Mouse (Mus musculus) adrenal gland (tissue): ENCODE data around the gene Otogl.

Experiments
- intact Hi-C: fragments of 180-260 bp; cut with DNase I; formaldehyde crosslinking; loops from one replicate; pipeline ENCODE4 v1.15.1; 2025
- long read RNA-seq, 2 experiments: library from polyadenylated mRNA; unstranded; transcript quantifications; one replicate each; pipeline ENCODE4 v2.0.0; 2020; ENCODE audit warnings: borderline replicate concordance in 1 of 2; ENCODE audit not compliant: insufficient replicate concordance in 1 of 2

Otogl gene
- long read RNA-seq, experiment 1: 0 reads
- long read RNA-seq, experiment 2: 0 reads

- intact Hi-C loops: no loop called here
Observed at GRCm38 (mm10) chr10:107912084-107912573, at the start of gene Otogl. Otogl (minus strand) TSS chr10:107912134.

DNA sequence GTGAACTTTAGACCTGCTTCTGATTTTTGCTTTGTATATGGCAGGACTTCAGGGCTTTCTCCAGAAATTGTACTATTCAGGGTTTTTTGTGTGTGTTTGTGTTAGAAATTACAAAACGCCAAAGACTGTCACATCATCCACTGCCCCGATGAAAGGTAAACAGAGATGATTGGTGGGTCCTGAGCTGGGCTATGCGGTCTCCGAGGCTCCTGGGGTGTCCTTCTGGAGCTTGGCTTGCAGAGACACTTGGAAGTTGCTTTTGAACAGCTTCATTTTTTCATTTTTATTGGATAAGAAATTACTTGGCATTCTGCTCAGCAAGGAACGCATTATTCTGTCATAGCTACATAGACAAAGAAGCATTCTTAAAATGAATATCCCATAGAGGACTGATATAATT lies 44.7 kb upstream of the Otogl start:
- intact Hi-C loops: no loop called here

DNA sequence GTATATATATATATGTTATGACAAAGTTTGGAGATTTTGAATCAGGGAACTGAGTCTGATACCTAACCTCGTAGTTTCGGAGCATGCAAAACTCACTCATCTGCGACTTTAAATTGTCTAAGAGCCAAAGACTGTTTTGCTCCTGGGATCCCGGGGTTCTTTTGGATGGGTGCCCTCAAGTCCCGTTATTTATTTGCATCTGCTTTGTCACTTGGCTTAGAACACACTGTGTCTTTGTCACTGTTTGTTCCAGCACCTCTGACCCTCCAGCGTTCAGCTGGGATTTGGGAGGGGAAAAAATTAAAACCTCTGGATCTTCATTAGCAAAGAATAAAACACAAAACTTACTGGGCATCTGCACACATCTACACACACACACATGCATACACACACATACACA lies 42.5 kb upstream of the Otogl start:
- intact Hi-C loops: no loop called here

- intact Hi-C loops: loop anchor here (2.0 kb wide), 1 partner anchor 239 kb away; no protein-coding TSS in a partner anchor
Observed at GRCm38 (mm10) chr10:107951596-107951995, 39.7 kb upstream of the Otogl start.

- intact Hi-C loops: loop anchor here (2.0 kb wide), 1 partner anchor 241 kb away; no protein-coding TSS in a partner anchor
Observed at GRCm38 (mm10) chr10:107949945-107950344, 38.0 kb upstream of the Otogl start.

DNA sequence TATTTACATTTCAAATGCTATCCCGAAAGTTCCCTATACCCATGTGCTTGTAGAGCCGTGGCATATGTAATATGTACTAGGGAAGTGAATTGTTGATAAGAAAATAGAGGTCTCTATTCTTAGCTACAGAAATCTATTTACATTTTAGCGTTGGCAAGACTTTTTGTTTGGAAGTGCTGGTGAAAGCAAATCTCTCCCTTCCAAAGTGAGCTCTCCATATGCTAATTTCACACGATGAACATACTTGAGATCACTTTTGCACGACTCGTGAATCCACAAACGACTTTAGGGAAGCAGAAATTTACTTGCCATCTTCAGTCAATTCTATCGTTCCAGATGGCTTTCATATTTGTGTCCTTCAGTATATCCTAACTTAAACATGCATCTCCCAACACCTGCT lies 36.7 kb upstream of the Otogl start:
- intact Hi-C loops: no loop called here

GRCm38 (mm10) chr10:107948038-107948437 lies 36.1 kb upstream of the Otogl start:
- intact Hi-C loops: no loop called here

DNA sequence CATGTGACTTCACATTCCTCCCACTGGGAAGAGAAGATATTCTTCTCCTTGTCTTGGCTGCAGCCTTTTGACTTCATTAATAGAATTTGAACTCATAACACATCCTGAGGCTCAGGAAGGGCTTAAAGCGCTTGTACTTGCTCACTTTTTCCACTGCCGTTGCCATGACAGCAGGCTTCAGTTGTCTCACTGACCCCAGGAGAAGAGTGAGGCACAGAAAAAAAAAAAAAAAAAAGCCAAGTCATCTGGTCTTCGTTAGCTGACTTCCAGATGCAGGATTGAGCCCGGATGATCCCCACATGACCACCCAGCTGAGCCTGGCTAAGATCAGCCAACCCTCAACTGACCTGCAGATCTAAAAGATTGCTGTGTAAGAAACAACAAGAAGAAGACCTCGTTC lies 34.4 kb upstream of the Otogl start:
- intact Hi-C loops: no loop called here

DNA sequence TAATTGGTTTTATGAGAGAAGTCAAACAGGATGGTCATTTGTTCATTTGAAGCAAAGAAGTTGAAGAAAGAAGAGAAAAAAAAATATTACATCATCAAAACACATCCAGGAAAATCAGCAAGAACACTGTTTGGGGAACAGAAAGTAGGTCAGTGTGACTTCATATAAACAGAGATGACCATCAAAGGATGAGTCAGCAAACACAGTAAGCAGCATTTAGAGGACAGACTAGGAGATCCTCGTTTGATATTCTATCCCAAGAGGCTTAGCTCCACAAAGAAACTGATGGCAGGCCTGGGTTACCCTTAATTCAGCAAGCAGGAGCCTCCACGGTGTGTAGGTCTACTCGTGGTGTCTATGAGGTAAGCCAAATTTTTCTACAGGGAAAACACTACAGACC lies 31.9 kb upstream of the Otogl start:
- intact Hi-C loops: no loop called here

DNA sequence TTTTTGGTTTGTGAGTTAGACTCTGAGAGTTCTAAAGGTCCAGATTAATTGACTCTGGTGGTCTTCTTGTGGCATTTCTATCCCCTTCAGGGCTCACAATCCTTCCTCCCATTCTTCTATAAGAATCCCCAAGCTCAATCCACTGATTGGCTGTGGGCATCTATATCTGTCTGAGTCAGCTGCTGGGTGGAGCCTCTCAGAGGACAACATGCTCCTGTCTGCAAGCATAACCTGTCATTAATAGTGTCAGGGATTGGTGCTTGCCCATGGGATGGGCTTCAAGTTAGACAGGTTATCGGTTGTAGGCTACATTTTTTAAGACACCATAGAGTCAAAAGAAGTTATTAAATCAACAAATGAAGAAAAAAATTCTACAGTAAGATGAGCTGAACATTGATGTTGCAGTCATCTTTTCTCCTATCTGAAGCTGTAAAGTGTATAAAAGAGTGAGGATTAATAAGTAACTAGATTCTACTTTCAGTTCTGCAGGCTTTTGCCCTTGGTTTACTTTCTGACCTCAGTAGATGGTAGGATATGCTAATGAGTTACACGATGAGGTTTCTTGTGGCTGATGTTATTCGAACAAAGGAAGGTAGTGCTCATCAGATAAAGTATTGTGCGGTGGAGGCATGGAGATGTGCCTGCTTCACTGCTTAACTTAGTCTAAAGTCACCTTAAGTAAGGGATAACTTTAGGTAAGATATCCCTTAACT lies 29.4 kb upstream of the Otogl start:
- intact Hi-C loops: no loop called here

DNA sequence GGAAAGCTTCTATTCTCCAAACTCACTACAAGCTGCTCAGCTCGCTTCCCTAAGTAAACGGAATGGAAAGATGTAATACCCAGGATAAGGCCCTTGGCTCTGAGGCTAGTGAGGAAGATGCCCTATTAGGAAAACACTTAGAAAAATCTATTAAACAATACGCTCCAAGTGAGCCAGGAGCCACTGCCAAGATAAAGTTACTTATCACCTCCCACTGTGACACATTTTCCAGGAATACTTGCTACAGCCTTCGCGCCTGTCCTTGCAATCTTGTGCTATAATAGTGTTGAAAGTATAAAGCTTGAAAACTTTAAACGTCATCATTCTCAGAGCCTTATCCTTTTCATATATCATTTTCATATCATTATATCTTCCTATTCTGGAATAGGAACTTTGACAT lies 28.4 kb upstream of the Otogl start:
- intact Hi-C loops: no loop called here

- intact Hi-C loops: loop anchor here (10.0 kb wide), 1 partner anchor 315 kb away; no protein-coding TSS in a partner anchor
Observed at GRCm38 (mm10) chr10:107939821-107940220, 27.9 kb upstream of the Otogl start.

- intact Hi-C loops: loop anchor here (10.0 kb wide), 1 partner anchor 321 kb away; no protein-coding TSS in a partner anchor
Observed at GRCm38 (mm10) chr10:107934055-107934454, 22.1 kb upstream of the Otogl start.

GRCm38 (mm10) chr10:107933527-107933926 lies 21.6 kb upstream of the Otogl start:
- intact Hi-C loops: loop anchor here (10.0 kb wide), 1 partner anchor 321 kb away; no protein-coding TSS in a partner anchor

DNA sequence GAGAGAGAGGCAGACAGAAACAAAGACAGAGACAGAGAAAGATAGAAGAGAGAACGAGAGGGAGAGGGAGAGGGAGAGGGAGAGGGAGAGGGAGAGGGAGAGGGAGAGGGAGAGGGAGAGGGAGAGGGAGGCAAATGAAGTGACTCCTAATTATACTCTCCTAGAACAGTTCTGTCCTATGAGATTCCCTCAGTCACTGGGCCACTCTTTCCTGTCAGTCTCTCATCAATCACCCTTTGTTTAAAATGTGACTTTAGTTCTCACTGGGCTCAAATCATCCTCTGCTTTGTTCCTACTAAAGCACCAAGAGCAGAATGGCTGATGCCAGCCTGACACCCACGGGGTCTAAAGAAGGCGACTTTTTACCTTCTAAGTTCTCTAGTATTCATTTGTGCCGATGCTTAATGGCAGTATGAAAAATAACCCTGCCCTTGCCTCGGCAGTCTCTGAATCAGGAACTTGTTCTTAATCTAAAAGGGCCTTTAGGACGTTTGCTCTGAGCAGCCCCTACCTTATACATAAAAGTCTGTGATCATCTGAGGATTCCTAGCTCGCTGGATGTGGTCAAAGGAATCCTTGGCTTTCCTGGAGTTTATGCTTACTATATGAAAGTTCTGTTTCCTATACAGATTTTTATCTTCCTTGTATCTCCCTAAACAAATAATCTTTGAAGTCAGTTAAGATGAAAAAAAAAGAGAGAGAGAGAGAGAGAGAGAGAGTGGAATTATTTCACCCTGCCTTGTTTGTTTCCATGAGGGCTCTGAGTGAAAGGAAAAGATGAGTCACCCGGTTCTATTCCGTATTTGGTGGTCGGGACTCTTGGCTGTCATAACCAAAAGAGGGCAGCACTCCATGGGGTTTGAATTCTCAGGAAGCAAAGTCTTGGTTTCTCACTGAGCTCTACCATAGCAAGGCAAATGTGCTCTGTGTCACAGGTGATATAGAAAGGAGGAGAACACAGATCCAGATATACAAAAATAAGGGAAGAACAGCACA lies 20.2 kb upstream of the Otogl start:
- intact Hi-C loops: loop anchor here (10.0 kb wide), 1 partner anchor 323 kb away; no protein-coding TSS in a partner anchor

DNA sequence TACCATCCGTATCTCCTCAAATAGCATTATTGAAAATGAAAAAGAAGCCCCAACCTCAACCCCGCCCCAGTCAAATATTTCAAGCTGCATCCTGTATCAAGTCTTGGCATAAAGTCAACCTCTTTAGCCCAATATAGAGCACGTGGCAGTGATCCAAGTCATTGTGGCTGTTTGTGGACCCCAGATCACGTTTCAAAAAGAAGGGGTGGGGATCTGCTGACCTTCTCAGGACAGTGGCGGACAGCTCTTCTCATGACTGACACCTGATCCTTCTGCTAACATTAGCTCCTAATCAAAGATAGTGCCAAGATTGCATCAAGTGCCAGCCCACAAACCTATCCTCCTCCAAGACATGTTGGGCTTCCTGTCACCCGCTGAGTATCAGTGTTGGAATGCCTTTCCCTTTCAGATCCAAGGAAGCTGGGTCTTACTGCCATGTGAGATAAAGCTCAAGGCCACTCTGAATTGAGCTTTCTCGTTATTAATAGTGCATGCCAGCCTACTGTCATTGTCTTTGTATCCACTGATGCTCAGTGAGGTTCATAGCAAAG lies 18.6 kb upstream of the Otogl start:
- intact Hi-C loops: loop anchor here (10.0 kb wide), 1 partner anchor 324 kb away; no protein-coding TSS in a partner anchor

DNA sequence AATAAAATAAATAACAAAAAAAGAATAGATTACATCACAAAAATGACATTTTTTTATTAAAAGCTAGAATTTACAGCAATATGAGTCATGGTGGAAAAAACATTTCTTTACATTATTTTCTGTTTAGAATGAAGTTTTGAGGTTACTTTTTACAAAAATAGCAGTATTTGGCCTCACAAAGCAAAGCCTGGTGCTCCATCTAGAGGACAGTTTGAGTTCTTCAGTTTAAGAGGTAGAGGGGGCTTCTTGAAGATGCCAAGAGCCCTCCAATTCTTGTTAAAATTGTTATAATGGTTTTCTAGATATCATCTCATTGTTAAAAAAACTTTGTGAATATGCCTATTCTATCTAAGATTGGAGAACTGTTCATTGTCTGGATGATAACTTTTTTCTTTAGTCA lies 13.4 kb upstream of the Otogl start:
- intact Hi-C loops: loop anchor here (2.0 kb wide), 1 partner anchor 125 kb away; no protein-coding TSS in a partner anchor

- intact Hi-C loops: loop anchor here (2.0 to 5.0 kb wide), 2 partner anchors 67 to 123 kb away; no protein-coding TSS in a partner anchor
Observed at GRCm38 (mm10) chr10:107923860-107924259, 11.9 kb upstream of the Otogl start.

DNA sequence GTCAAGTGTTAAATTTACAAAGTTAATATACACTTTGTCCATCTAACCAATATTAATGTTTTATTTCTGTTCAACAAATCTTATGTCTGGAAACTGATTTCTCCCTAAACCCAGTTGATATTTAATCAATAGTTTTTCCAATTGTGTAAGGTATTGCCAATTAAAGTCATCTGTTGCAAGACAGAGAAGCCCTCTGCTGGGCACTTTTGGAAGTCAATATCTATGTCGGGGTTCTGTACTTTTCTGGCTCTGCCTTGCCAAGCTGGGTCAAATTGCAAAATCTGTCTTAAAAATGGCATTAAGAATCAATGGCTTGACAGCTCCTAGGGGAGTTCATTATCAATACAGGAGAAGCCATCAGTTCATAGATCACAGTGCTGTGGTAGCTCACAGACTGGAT lies 10.8 kb upstream of the Otogl start:
- intact Hi-C loops: loop anchor here (5.0 kb wide), 1 partner anchor 65 kb away; no protein-coding TSS in a partner anchor

DNA sequence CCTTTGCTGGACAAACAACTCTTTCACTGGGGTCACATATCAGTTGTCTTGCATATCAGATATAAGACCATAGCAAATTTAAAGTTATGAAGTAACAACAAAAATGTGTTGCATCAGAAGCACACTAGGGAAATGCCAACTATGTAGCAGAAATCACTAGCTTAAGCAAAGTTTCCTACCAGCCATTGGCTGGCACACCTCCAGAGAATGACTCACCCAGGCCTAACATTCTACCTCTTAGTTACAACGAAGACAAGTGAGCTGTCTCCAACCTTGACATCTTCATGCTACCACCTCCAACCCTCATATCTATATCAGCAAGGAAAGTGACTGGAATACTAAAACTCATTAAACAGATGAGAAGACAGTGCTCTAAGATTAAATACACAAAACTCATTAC lies 9.6 kb upstream of the Otogl start:
- intact Hi-C loops: loop anchor here (5.0 kb wide), 1 partner anchor 64 kb away; no protein-coding TSS in a partner anchor

- intact Hi-C loops: loop anchor here (5.0 kb wide), 1 partner anchor 64 kb away; no protein-coding TSS in a partner anchor
Observed at GRCm38 (mm10) chr10:107921134-107921533, 9.2 kb upstream of the Otogl start.
